Mouse (Mus musculus) gastrocnemius, adult 2 months (tissue): Measurements from ENCODE around the gene Abcf2. TPM values are rescaled to one million over a fixed set of nuclear protein-coding genes. Genes with fewer than 3 reads are reported as not detected.

Experiments
- DNase-seq: peaks from one replicate; pipeline ENCODE4 v3.0.0; 2022
- H3K27ac ChIP-seq: fragments of 200-600 bp; 2 replicates; pipeline ENCODE4 v1.8.1; 2022; ENCODE audit warnings: mild to moderate bottlenecking
- H3K4me3 ChIP-seq: fragments of 200-600 bp; 2 replicates; pipeline ENCODE4 v1.8.1; 2022; ENCODE audit warnings: mild to moderate bottlenecking, moderate library complexity
- CTCF ChIP-seq: fragments of 200-600 bp; IDR thresholded peaks from 2 replicates; pipeline ENCODE4 v1.8.1; 2022; ENCODE audit warnings: antibody characterized with exemption, mild to moderate bottlenecking, moderate library complexity
- intact Hi-C: fragments of 180-260 bp; cut with DNase I; formaldehyde crosslinking; loops from one replicate; pipeline ENCODE4 v1.15.1; 2025
- long read RNA-seq, 2 experiments: library from polyadenylated mRNA; stranded (forward); transcript quantifications; one replicate each; pipeline ENCODE4 v2.0.0; 2021
- total RNA-seq, 2 experiments: library from RNA; stranded (reverse); gene quantifications; 2 replicates each; pipeline ENCODE4 v1.2.3; 2021

Gene Abcf2
- total RNA-seq, result 100 to 1,000 TPM; 105 to 117 TPM
- long read RNA-seq, experiment 1, transcript Abcf2-201 (14 exons, 2,569 nt), result major isoform, 282 of 331 reads
- long read RNA-seq, experiment 1, partial matches to known transcripts, result 20 of 331 reads
- long read RNA-seq, experiment 1, other reads (novel, unspliced or antisense), result 29 of 331 reads
- long read RNA-seq, experiment 2, transcript Abcf2-201 (14 exons, 2,569 nt), result major isoform, 293 of 364 reads
- long read RNA-seq, experiment 2, partial matches to known transcripts, result 31 of 364 reads
- long read RNA-seq, experiment 2, other reads (novel, unspliced or antisense), result 40 of 364 reads

- TF ChIP-seq CTCF, result no peak
- Histone ChIP-seq H3K4me3 (peak within 1 kb of the TSS; percentile 93), H3K27ac (peak within 1 kb of the TSS; percentile 97)
- intact Hi-C loops, result loop anchor here (2.0 kb wide), 2 partner anchors 19 to 37 kb away; partner anchors contain the start of gene Asb10
- peak; percentile 100 for DNase-seq
These were observed at the start of gene Abcf2 for GRCm38 (mm10) chr5:24577183-24577929. Gene Abcf2, minus strand, starts transcription at chr5:24577467.

GRCm38 (mm10) chr5:24624822-24625120, 47.5 kb upstream of the Abcf2 start:
- Histone ChIP-seq H3K4me3 (peak overlapping the region; percentile 66), H3K27ac (no peak overlapping the region)
- DNase-seq, result no peak
- TF ChIP-seq CTCF, result no peak
- intact Hi-C loops, result no loop called here

- intact Hi-C loops, result no loop called here
These were observed 46.9 kb upstream of the Abcf2 start, which contains the start of gene Smarcd3 for GRCm38 (mm10) chr5:24623986-24624821. Gene Smarcd3, minus strand, starts transcription at chr5:24624411.

GRCm38 (mm10) chr5:24623041-24623985, 46.0 kb upstream of the Abcf2 start:
- intact Hi-C loops, result no loop called here
- no peak overlapping the region for H3K27ac ChIP-seq
- no peak for DNase-seq
- no peak for TF ChIP-seq CTCF
- H3K4me3 ChIP-seq, result peak overlapping the region; percentile 66

More at GRCm38 (mm10) chr5:24623986-24624821, 46.9 kb upstream of the Abcf2 start, which contains the start of gene Smarcd3:
- no peak for TF ChIP-seq CTCF
- DNase-seq, result peak; percentile 62
- peak within 1 kb of the TSS; percentile 43 for H3K27ac ChIP-seq
- H3K4me3 ChIP-seq, result peak within 1 kb of the TSS; percentile 66

- TF ChIP-seq CTCF, result no peak
- intact Hi-C loops, result no loop called here
These were observed 45.2 kb upstream of the Abcf2 start for GRCm38 (mm10) chr5:24622386-24623040.

GRCm38 (mm10) chr5:24620626-24621025, 43.4 kb upstream of the Abcf2 start:
- no peak for TF ChIP-seq CTCF
- intact Hi-C loops, result no loop called here
- no peak overlapping the region for H3K27ac ChIP-seq
- DNase-seq, result no peak
- no peak overlapping the region for H3K4me3 ChIP-seq

More at GRCm38 (mm10) chr5:24622386-24623040, 45.2 kb upstream of the Abcf2 start:
- H3K27ac ChIP-seq, result no peak overlapping the region
- no peak for DNase-seq
- H3K4me3 ChIP-seq, result no peak overlapping the region

GRCm38 (mm10) chr5:24620116-24620515, 42.8 kb upstream of the Abcf2 start:
- H3K27ac ChIP-seq, result no peak overlapping the region

GRCm38 (mm10) chr5:24618921-24619320, 41.7 kb upstream of the Abcf2 start:
- intact Hi-C loops, result no loop called here
- no peak for TF ChIP-seq CTCF
- Histone ChIP-seq H3K27ac (no peak overlapping the region), H3K4me3 (no peak overlapping the region)
- DNase-seq, result no peak

More at GRCm38 (mm10) chr5:24620116-24620515, 42.8 kb upstream of the Abcf2 start:
- no peak for DNase-seq
- intact Hi-C loops, result no loop called here
- H3K4me3 ChIP-seq, result no peak overlapping the region
- TF ChIP-seq CTCF, result no peak

GRCm38 (mm10) chr5:24615097-24615496, 37.8 kb upstream of the Abcf2 start:
- no peak for TF ChIP-seq CTCF
- no peak overlapping the region for H3K27ac ChIP-seq

GRCm38 (mm10) chr5:24612302-24612649, 35.0 kb upstream of the Abcf2 start:
- H3K4me3 ChIP-seq, result no peak overlapping the region
- TF ChIP-seq CTCF, result no peak
- DNase-seq, result no peak
- H3K27ac ChIP-seq, result no peak overlapping the region
- intact Hi-C loops, result no loop called here

More at GRCm38 (mm10) chr5:24615097-24615496, 37.8 kb upstream of the Abcf2 start:
- intact Hi-C loops, result no loop called here
- DNase-seq, result no peak
- H3K4me3 ChIP-seq, result no peak overlapping the region
